Mouse (Mus musculus) forebrain, embryonic 12.5 days (tissue): ENCODE measurements around the gene Maneal. TPM values are rescaled to one million over a fixed set of nuclear protein-coding genes. Genes with fewer than 3 reads are reported as not detected.

ENCODE experiments used
- ATAC-seq: fragments of 200-750 bp; cut with Nextera tagmentation; 2 replicates; pipeline ENCODE4 v1.8.0; 2017; ENCODE audit warnings: moderate TSS enrichment; ENCODE audit not compliant: low FRiP score
- H3K27ac ChIP-seq: fragments of 300-500 bp; sonication (generic); 2 replicates; pipeline ENCODE4 v1.5.1; 2016; ENCODE audit warnings: mild to moderate bottlenecking
- H3K27me3 ChIP-seq: fragments of 300-500 bp; sonication (generic); 2 replicates; pipeline ENCODE4 v1.6.1; 2016; ENCODE audit warnings: mild to moderate bottlenecking
- H3K36me3 ChIP-seq: fragments of 300-500 bp; sonication (generic); replicated peaks from 2 replicates; pipeline ENCODE4 v1.6.1; 2016; ENCODE audit warnings: mild to moderate bottlenecking
- H3K4me1 ChIP-seq: fragments of 300-500 bp; sonication (generic); 2 replicates; pipeline ENCODE4 v1.6.1; 2016
- H3K4me2 ChIP-seq: fragments of 300-500 bp; sonication (generic); 2 replicates; pipeline ENCODE4 v1.6.1; 2016; ENCODE audit warnings: mild to moderate bottlenecking, moderate library complexity
- H3K4me3 ChIP-seq: fragments of 300-500 bp; sonication (generic); replicated peaks from 2 replicates; pipeline ENCODE4 v1.5.1; 2016; ENCODE audit warnings: mild to moderate bottlenecking
- H3K9ac ChIP-seq: fragments of 300-500 bp; sonication (generic); 2 replicates; pipeline ENCODE4 v1.6.1; 2016; ENCODE audit warnings: mild to moderate bottlenecking
- H3K9me3 ChIP-seq: fragments of 300-500 bp; sonication (generic); 2 replicates; pipeline ENCODE4 v1.6.1; 2016
- whole genome bisulfite sequencing: fragments of 180-500 bp; shearing (Covaris S2); methylation state at CpG from one replicate; pipeline ENCODE4 v1.1.7; 2016; 5-methylcytosine and 5-hydroxymethylcytosine counted together
- polyA plus RNA-seq: library from polyadenylated mRNA; unstranded; fragments of >200 nt; fragmentation: Nextera tagmentation; extraction: Ambion mirVana; gene quantifications from 2 replicates; pipeline ENCODE4 v1.2.1, GENCODE M21; 2016

Gene Maneal
- polyA plus RNA-seq, 1 experiment from 2014 or later: 9.7 TPM

DNA sequence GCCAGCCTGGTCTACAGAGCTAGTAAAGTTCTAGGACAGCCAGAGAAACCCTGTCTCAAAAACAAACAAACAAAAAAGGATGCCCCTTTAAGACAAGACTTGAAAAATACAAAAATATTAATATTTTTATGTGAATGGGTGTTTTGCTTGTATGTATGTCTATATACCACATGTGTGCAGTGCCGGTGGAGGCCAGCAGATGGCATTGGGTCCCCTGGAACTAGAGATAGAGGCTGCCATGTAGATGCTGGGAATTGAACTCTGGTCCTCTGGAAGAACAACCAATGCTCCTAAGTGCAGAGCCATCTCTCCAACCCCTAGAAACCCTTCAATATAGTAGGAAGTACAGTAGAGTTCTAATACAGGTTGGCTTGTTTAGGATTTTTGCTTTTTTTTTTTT is 21.0 kb downstream of the Maneal start:
- ATAC-seq: no peak
- peaks cover 74% of the 10 kb centered on the region for H3K36me3 ChIP-seq
- no peak overlapping the region for H3K27ac ChIP-seq
- 100% methylated on average over 1 of the region's 1 CpGs for WGBS
- no peak overlapping the region for H3K4me3 ChIP-seq
- no peak overlapping the region for H3K4me2 ChIP-seq
- H3K4me1 ChIP-seq: no peaks in the 10 kb centered on the region
- no peaks in the 10 kb centered on the region for H3K27me3 ChIP-seq
- H3K9me3 ChIP-seq: no peaks in the 10 kb centered on the region
- no peak overlapping the region for H3K9ac ChIP-seq

DNA sequence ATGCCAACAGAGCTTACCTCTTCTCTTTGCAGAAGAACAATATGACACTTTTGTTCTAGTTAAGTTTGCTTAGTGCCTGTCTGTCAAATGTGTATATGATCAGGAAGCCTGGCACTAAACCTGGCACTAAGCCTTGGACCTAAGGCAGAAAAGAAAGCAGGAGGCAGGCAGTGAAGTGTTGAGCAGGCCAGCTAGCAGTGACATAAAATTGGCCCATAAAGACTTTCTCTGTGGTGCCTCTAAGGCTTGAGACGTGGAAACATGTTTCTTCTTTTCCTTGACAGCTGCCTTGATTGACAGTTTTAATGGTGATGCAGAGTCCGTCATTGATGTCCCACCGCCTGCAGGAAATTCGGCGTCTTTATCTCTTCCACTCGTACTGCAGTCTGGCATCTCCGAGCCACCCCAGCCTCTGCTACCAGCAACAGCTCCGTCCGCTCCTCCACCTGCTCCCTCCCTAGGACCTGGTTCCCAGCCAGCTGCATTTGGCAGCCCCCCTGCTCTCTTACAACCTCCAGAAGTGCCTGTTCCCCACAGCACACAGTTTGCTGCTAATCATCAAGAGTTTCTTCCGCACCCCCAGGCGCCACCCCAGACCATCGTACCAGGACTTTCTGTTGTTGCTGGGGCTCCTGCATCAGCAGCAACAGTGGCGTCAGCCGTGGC is 23.8 kb downstream of the Maneal start:
- no peaks in the 10 kb centered on the region for H3K4me1 ChIP-seq
- H3K27me3 ChIP-seq: no peaks in the 10 kb centered on the region
- 90% methylated on average over 14 of the region's 14 CpGs for WGBS
- no peak overlapping the region for H3K27ac ChIP-seq
- H3K9me3 ChIP-seq: no peaks in the 10 kb centered on the region
- no peak overlapping the region for H3K4me2 ChIP-seq
- ATAC-seq: no peak
- no peak overlapping the region for H3K9ac ChIP-seq
- H3K4me3 ChIP-seq: no peak overlapping the region
- H3K36me3 ChIP-seq: peaks cover 69% of the 10 kb centered on the region

DNA sequence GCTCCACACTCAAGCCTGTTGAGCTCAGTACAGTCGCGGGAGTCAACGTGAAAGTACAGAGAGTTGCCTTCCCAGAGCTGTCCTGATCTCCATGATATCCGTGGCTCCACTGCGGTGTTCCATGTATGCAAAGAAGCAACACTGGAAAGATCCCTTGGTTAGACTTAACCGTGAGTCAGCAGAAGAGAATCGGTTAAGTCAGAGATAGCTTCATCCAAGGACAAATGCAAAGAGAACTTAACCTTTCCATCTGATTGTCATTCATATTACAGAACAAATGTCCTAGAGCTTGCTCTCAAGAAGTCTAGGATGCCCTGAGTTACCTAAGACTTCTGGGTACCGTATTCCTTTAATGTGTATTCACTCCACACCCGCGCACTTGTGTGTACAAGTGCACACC is 29.2 kb downstream of the Maneal start:
- H3K9me3 ChIP-seq: no peaks in the 10 kb centered on the region
- no peaks in the 10 kb centered on the region for H3K27me3 ChIP-seq
- no peaks in the 10 kb centered on the region for H3K4me1 ChIP-seq
- H3K4me3 ChIP-seq: no peak overlapping the region
- no peak for ATAC-seq
- peaks cover 45% of the 10 kb centered on the region for H3K36me3 ChIP-seq
- H3K4me2 ChIP-seq: no peak overlapping the region
- no peak overlapping the region for H3K27ac ChIP-seq
- 96% methylated on average over 10 of the region's 10 CpGs for WGBS
- H3K9ac ChIP-seq: no peak overlapping the region

DNA sequence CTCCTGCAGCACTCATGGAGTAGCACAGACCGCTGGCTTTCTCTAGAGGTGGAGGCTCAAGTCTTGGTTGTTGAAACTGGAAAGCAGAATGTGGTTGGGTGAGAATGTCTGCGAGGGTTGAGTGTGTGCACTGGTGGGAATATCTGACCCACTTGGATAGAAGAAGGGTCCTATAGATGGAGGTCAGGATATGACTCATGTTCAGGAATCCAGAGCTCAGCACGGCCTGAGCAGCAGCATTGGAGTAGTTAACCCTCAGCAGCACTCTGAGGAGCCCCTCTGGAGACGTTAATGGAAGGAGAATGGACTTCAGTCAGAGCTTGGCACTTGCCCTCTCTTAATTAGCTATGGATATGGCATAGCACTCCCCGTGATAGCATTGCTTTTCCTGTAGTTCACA is 32.3 kb downstream of the Maneal start:
- Histone ChIP-seq H3K27ac (no peak overlapping the region), H3K27me3 (no peaks in the 10 kb centered on the region), H3K36me3 (peaks cover 56% of the 10 kb centered on the region), H3K4me1 (no peaks in the 10 kb centered on the region), H3K9ac (no peak overlapping the region), H3K4me3 (no peak overlapping the region), H3K9me3 (no peaks in the 10 kb centered on the region), H3K4me2 (no peak overlapping the region)
- 88% methylated on average over 5 of the region's 5 CpGs for WGBS
- no peak for ATAC-seq

DNA sequence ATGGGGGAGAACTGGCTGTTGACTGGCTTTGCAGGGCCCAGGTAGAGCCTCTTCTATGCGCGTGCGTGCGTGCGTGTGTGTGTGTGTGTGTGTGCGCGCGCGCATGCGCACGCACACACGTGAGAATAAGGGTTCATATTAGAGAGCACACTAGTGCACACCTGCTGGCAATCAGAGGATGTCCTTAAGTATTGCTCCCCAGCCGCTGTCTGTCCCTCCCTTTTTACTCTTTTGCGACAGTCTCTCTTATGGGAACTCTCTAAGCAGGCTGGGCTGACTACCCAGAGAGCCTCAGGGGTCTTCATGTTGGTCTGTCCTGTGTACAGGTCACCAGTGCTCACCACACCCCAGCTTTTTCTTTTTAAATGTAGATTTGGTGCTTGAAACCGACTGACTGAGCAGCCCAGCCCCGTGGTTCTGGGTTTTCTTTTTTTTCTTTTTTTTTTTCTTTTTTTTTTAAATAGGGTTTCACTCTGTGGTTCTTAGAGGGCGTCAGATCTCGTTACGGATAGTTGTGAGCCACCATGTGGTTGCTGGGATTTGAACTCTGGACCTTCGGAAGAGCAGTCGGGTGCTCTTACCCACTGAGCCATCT is 36.5 kb downstream of the Maneal start:
- H3K9ac ChIP-seq: no peak overlapping the region
- H3K4me3 ChIP-seq: no peak overlapping the region
- ATAC-seq: no peak
- H3K4me1 ChIP-seq: no peaks in the 10 kb centered on the region
- H3K36me3 ChIP-seq: peaks cover 73% of the 10 kb centered on the region
- H3K4me2 ChIP-seq: no peak overlapping the region
- no peak overlapping the region for H3K27ac ChIP-seq
- 94% methylated on average over 21 of the region's 21 CpGs for WGBS
- H3K9me3 ChIP-seq: no peaks in the 10 kb centered on the region
- H3K27me3 ChIP-seq: no peaks in the 10 kb centered on the region

DNA sequence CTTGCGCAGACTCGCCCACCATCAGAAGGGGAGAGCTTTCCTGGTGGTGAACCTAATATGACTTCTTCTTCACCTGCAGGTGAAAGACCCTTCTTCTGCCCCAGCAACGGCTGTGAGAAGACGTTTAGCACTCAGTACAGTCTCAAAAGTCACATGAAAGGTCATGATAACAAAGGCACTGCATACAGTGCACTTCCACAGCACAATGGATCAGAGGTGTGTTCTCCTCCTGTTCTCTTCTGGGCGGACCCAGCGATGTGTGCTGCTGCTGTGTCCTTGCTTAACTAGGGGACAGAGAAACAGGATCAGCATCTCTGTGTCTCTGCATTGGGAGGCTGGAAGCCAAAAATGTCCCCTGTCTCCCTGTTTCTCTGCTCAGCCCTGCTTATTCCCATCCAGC is 37.0 kb downstream of the Maneal start:
- Histone ChIP-seq H3K36me3 (peaks cover 76% of the 10 kb centered on the region), H3K9me3 (no peaks in the 10 kb centered on the region), H3K4me2 (no peak overlapping the region), H3K4me1 (no peaks in the 10 kb centered on the region), H3K27ac (no peak overlapping the region), H3K27me3 (no peaks in the 10 kb centered on the region), H3K4me3 (no peak overlapping the region), H3K9ac (no peak overlapping the region)
- no peak for ATAC-seq
- WGBS: 94% methylated on average over 6 of the region's 6 CpGs

DNA sequence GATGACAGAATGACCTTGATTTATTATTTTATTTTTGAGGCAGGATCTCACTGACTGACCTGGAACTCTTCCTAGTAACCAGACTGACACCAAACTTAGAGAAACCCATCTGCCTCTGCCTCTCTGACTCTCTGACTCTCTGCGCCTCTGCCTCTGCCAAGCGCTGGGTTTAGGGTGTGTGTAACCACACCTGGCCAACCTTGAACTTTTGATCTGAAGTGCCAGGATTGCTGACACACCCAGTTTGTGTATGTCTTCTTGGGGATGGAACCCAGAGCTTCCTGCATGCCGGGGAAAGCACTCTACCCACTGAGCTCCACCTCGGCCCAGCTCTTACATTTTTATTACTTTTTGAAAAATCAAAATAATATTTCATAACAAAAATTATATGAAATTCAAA is 43.1 kb downstream of the Maneal start:
- Histone ChIP-seq H3K9ac (no peak overlapping the region), H3K4me1 (peaks cover 10% of the 10 kb centered on the region), H3K4me2 (no peak overlapping the region), H3K36me3 (peaks cover 44% of the 10 kb centered on the region), H3K27me3 (no peaks in the 10 kb centered on the region), H3K4me3 (no peak overlapping the region), H3K27ac (no peak overlapping the region), H3K9me3 (no peaks in the 10 kb centered on the region)
- ATAC-seq: no peak
- 97% methylated on average over 4 of the region's 4 CpGs for WGBS

DNA sequence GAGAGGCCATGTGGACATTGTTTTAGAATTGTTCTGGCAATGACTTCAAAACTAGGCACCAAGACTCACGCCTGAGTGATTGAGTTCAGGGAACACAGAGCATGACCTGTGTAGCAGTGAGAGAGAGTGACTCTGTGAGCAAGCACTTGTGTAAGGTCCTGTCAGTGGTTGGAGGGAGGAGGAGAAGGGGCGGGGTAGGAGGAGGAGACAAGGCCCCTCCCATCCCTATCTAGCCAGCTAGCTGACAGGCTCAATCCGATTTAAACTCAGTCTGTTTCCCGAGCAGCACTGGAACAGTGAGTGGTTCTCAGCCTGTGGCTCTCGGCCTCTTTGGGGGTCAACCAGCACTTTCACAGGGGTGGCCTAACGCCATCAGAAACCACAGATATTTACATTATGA is 44.2 kb downstream of the Maneal start:
- WGBS: 23% methylated on average over 6 of the region's 6 CpGs
- Histone ChIP-seq H3K4me2 (no peak overlapping the region), H3K27me3 (no peaks in the 10 kb centered on the region), H3K9me3 (no peaks in the 10 kb centered on the region), H3K4me3 (no peak overlapping the region), H3K4me1 (peaks cover 10% of the 10 kb centered on the region), H3K9ac (no peak overlapping the region), H3K36me3 (peaks cover 35% of the 10 kb centered on the region), H3K27ac (no peak overlapping the region)
- ATAC-seq: no peak

DNA sequence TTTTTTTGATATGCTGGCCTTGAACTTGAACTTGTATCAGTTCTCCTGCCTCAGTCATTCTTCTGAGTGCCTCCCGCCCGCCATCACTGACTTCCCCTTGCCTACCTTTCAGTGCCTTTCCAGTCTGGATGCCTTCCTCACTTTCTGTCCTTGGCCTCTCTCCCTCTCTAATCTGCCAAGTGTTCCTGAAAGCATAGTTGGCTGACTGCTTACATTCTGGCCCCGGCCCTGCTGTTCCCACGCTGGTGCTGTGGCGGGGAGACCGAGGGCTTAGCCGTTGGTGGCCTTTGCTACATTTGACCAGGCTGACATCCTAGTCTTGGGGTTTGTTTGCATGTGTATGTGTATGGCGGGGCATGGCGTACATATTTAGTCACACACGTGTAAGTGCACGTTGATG is 46.1 kb downstream of the Maneal start:
- no peaks in the 10 kb centered on the region for H3K9me3 ChIP-seq
- H3K4me3 ChIP-seq: no peak overlapping the region
- peaks cover 24% of the 10 kb centered on the region for H3K36me3 ChIP-seq
- peaks cover 16% of the 10 kb centered on the region for H3K4me1 ChIP-seq
- H3K27me3 ChIP-seq: no peaks in the 10 kb centered on the region
- H3K9ac ChIP-seq: no peak overlapping the region
- H3K4me2 ChIP-seq: no peak overlapping the region
- 95% methylated on average over 11 of the region's 11 CpGs for WGBS
- no peak overlapping the region for H3K27ac ChIP-seq
- ATAC-seq: no peak

DNA sequence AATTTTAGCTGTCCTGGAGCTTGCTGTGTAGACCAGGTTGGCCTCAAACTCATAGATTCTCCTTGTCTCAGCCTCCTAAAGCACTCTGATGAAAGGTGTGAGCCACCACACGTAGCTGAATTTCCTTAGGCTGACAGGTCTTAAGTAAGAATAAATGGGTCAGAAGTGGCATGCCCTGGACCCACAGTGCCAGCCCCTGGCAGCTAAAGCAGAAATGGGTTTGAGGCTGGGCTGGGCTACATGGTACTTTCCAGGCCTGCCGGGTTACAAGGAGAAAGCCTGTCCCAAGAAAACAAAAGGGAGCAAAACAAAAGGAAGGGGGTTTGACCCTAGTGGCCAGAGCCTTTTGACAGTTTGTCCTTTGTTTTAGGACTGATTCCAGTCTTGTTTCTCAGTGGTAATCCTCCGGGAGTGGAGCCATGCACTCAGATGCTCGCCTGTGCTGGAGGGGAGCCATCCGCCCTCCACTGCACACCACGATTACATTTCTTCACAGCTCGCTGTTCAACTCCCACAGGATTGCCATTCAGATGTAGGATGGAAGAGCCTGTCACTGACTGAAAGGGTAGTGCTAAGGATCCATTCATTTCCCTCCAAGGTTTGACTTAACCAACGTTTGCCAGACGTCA is 50.5 kb downstream of the Maneal start:
- H3K27me3 ChIP-seq: no peaks in the 10 kb centered on the region
- peaks cover 34% of the 10 kb centered on the region for H3K36me3 ChIP-seq
- H3K9me3 ChIP-seq: no peaks in the 10 kb centered on the region
- H3K9ac ChIP-seq: no peak overlapping the region
- no peak for ATAC-seq
- no peak overlapping the region for H3K4me3 ChIP-seq
- 14% methylated on average over 9 of the region's 9 CpGs for WGBS
- H3K4me2 ChIP-seq: no peak overlapping the region
- H3K4me1 ChIP-seq: peaks cover 8% of the 10 kb centered on the region; the same call in 1 of the 2 replicates
- no peak overlapping the region for H3K27ac ChIP-seq

DNA sequence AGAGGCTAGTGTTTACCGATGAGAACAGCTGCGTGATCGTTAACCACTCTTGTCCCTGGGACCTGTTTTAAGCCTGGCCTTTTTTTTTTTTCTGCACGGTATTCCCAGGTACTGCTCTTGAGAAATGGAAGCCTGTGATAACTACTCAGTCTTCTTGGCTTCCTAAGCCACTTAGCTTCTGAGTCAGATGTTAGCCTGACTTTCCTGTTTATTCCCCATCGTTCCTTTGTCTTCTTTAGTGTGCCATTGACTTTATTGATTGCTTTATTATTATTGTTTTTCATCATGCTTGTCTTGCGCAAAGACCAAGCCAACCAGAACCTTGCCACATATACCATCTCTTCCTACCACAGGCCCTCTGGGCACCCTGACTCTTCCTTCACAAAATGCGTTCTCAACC is 51.9 kb downstream of the Maneal start:
- peaks cover 42% of the 10 kb centered on the region for H3K36me3 ChIP-seq
- H3K27ac ChIP-seq: no peak overlapping the region
- H3K4me3 ChIP-seq: no peak overlapping the region
- 88% methylated on average over 7 of the region's 7 CpGs for WGBS
- peaks cover 8% of the 10 kb centered on the region; the same call in 1 of the 2 replicates for H3K4me1 ChIP-seq
- no peaks in the 10 kb centered on the region for H3K27me3 ChIP-seq
- no peak overlapping the region for H3K4me2 ChIP-seq
- no peak overlapping the region for H3K9ac ChIP-seq
- ATAC-seq: no peak
- H3K9me3 ChIP-seq: no peaks in the 10 kb centered on the region

DNA sequence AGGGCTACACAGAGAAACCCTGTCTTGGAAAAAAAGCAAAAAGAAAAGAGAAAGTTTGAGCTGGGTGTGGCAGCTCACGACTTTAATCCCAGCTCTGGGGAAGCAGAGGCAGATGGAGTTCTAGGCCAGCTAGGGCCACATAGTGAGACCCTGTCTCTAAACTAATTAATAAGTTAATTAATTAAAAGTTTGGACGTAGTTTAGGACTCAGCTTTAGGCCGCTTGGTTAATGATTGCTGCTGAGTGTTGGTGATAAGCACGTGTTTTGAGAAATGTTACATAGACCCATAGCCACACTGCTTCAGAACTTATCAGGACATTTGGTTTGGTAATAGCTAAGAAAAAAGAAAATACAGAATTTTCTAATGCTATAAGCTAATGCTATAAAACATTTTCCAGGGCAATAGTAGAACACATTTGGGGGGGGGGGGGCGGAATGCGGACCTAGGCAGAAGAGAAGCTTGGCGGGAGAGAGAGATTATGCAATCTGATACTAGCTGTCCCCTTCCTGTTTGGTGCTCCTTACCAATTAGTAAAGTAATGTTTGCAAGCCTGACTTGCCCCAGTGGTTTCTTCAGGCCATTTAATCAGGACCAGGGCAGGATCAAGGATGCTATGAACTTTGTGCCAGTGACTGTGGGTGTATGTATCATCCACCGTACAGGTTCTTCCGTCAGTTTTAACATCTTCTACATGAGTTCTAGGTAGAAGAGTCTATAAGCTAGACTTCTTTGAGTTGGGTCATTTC is 52.7 kb downstream of the Maneal start:
- Histone ChIP-seq H3K4me3 (no peak overlapping the region), H3K36me3 (peaks cover 50% of the 10 kb centered on the region), H3K9ac (no peak overlapping the region), H3K27me3 (no peaks in the 10 kb centered on the region), H3K27ac (no peak overlapping the region), H3K4me1 (peaks cover 8% of the 10 kb centered on the region; the same call in 1 of the 2 replicates), H3K9me3 (no peaks in the 10 kb centered on the region), H3K4me2 (no peak overlapping the region)
- no peak for ATAC-seq
- WGBS: 89% methylated on average over 9 of the region's 9 CpGs
